Mouse (Mus musculus) spleen, adult 2 months (tissue): ENCODE measurements around the gene Zcchc2.

Experiments
- CTCF ChIP-seq: fragments of 200-500 bp; IDR thresholded peaks from 2 replicates; pipeline ENCODE4 v1.5.1; 2011; ENCODE audit warnings: mild to moderate bottlenecking, inconsistent platforms; ENCODE audit not compliant: insufficient read depth, insufficient read length, insufficient replicate concordance; ENCODE audit errors: extremely low read depth
- POLR2A ChIP-seq: fragments of 200-500 bp; IDR thresholded peaks from 2 replicates; pipeline ENCODE4 v1.6.1; 2011; ENCODE audit warnings: low read depth, low read length, inconsistent platforms

- TF ChIP-seq POLR2A, result no peak
- TF ChIP-seq CTCF, result no peak
Measured at GRCm38 (mm10) chr1:106077166-106077565, 87.0 kb downstream of the Zcchc2 start.
